15 mouse cellular contexts compared by ENCODE assay signal in genomic region chr5:117566051-117566665, GRCm38 (mm10).
A peak's percentile ranks its signal among the peaks of the same experiment; 100 is the strongest.
DNase-seq lines count a peak whose midpoint lies in the region; ATAC-seq lines count a peak whose summit lies in the region.
"Had no signal": no experiment of that assay in that cellular context is flagged by ENCODE, and none has a peak within 500 bp of the region (broad histone marks: within the 10 kb centered on the region; RNA-seq: fewer than 3 reads in every experiment).

No protein-coding gene starts in this region.

- peak; percentile 12 for DNase-seq in adrenal gland, adult 8-10 months
- DNase-seq in adrenal gland, postnatal 25 days = no peak
- DNase-seq in hindbrain, embryonic 14.5 days (ENCODE audit: low spot score) = no peak
- no peak for DNase-seq in hindbrain, embryonic 11.5 days (ENCODE audit: low spot score)
- DNase-seq in brain, adult 2 months (ENCODE audit: low read depth, low spot score) = peak; percentile 78
- no peak for DNase-seq in urinary bladder, adult 18-20 months (ENCODE audit: low spot score in 2 of 2)
- no peak for DNase-seq in gastrocnemius, adult 8-10 months (ENCODE audit: low spot score in 2 of 2)
- DNase-seq: cerebellum, adult 11 months; heart, postnatal 4 days; lung, postnatal 36 days; right cerebral cortex, postnatal 14 days; thymus, postnatal 25 days had no signal

- H3K36me3 ChIP-seq in hindbrain, embryonic 14.5 days (replicated peaks; ENCODE audit: control insufficient read depth, insufficient read depth) = no peaks in the 10 kb centered on the region
- H3K36me3 ChIP-seq in hindbrain, embryonic 11.5 days (ENCODE audit: control insufficient read depth, insufficient read depth, low read length) = no peaks in the 10 kb centered on the region
- H3K36me3 ChIP-seq in midbrain, embryonic 13.5 days = no peaks in the 10 kb centered on the region
- H3K36me3 ChIP-seq: embryonic facial prominence, embryonic 12.5 days; liver, embryonic 12.5 days had no signal

- ATAC-seq in hindbrain, embryonic 14.5 days (ENCODE audit: low FRiP score) = no peak
- ATAC-seq in hindbrain, embryonic 11.5 days (ENCODE audit: low FRiP score) = no peak
- ATAC-seq in midbrain, embryonic 13.5 days = peak; percentile 55; the same call in 1 of the 2 replicates
- ATAC-seq: liver, embryonic 12.5 days had no signal

- H3K4me2 ChIP-seq in hindbrain, embryonic 14.5 days (replicated peaks) = no peak overlapping the region
- H3K4me2 ChIP-seq in hindbrain, embryonic 11.5 days (replicated peaks; ENCODE audit: low read depth, low read length) = no peak overlapping the region
- H3K4me2 ChIP-seq in midbrain, embryonic 13.5 days (replicated peaks) = no peak overlapping the region
- H3K4me2 ChIP-seq: embryonic facial prominence, embryonic 12.5 days; liver, embryonic 12.5 days had no signal

- H3K27ac ChIP-seq in hindbrain, embryonic 14.5 days = peak overlapping the region; percentile 48
- no peak overlapping the region for H3K27ac ChIP-seq in hindbrain, embryonic 11.5 days (ENCODE audit: low read depth, low read length)
- peak overlapping the region; percentile 65 for H3K27ac ChIP-seq in midbrain, embryonic 13.5 days
- H3K27ac ChIP-seq: embryonic facial prominence, embryonic 12.5 days; liver, embryonic 12.5 days had no signal

- WGBS in hindbrain, embryonic 14.5 days = 52% methylated on average over 12 of the region's 12 CpGs
- 75% methylated on average over 12 of the region's 12 CpGs for WGBS in hindbrain, embryonic 11.5 days
- WGBS in midbrain, embryonic 13.5 days = 56% methylated on average over 12 of the region's 12 CpGs

- H3K4me3 ChIP-seq in hindbrain, embryonic 14.5 days (replicated peaks; ENCODE audit: low read length) = no peak overlapping the region
- H3K4me3 ChIP-seq in hindbrain, embryonic 11.5 days (ENCODE audit: low read depth, low read length) = no peak overlapping the region
- H3K4me3 ChIP-seq in midbrain, embryonic 13.5 days (replicated peaks) = no peak overlapping the region
- H3K4me3 ChIP-seq: embryonic facial prominence, embryonic 12.5 days; liver, embryonic 12.5 days had no signal

- no peak overlapping the region for H3K9ac ChIP-seq in hindbrain, embryonic 14.5 days
- H3K9ac ChIP-seq in hindbrain, embryonic 11.5 days (ENCODE audit: low read depth, low read length) = no peak overlapping the region
- H3K9ac ChIP-seq in midbrain, embryonic 13.5 days (replicated peaks) = no peak overlapping the region
- H3K9ac ChIP-seq: embryonic facial prominence, embryonic 12.5 days; liver, embryonic 12.5 days had no signal

- H3K9me3 ChIP-seq in hindbrain, embryonic 14.5 days (ENCODE audit: control insufficient read depth, low read length) = no peaks in the 10 kb centered on the region
- H3K9me3 ChIP-seq in hindbrain, embryonic 11.5 days (ENCODE audit: control insufficient read depth, low read length) = no peaks in the 10 kb centered on the region
- no peaks in the 10 kb centered on the region for H3K9me3 ChIP-seq in midbrain, embryonic 13.5 days
- H3K9me3 ChIP-seq: embryonic facial prominence, embryonic 12.5 days; liver, embryonic 12.5 days had no signal

- no peaks in the 10 kb centered on the region for H3K27me3 ChIP-seq in hindbrain, embryonic 14.5 days (ENCODE audit: control insufficient read depth, insufficient read depth, low read length)
- H3K27me3 ChIP-seq in hindbrain, embryonic 11.5 days (ENCODE audit: control insufficient read depth, insufficient read depth, low read length) = no peaks in the 10 kb centered on the region
- H3K27me3 ChIP-seq in midbrain, embryonic 13.5 days = no peaks in the 10 kb centered on the region
- H3K27me3 ChIP-seq: embryonic facial prominence, embryonic 12.5 days; liver, embryonic 12.5 days had no signal

- H3K4me1 ChIP-seq in hindbrain, embryonic 14.5 days (replicated peaks; ENCODE audit: control insufficient read depth, insufficient read depth, low read length) = 0 out of 2 replicates have a peak, but pooled peaks cover 3% of the 10 kb centered on the region
- H3K4me1 ChIP-seq in hindbrain, embryonic 11.5 days (replicated peaks; ENCODE audit: control insufficient read depth, insufficient read depth, low read length) = no peaks in the 10 kb centered on the region
- no peaks in the 10 kb centered on the region; the same call in 1 of the 2 replicates for H3K4me1 ChIP-seq in midbrain, embryonic 13.5 days (replicated peaks)
- H3K4me1 ChIP-seq: embryonic facial prominence, embryonic 12.5 days; liver, embryonic 12.5 days had no signal

Comparison
In these comparisons a context has a peak if more than half of its experiments do, and no peak if none do; other contexts are left out.
1. DNase-seq: peak in adrenal gland, adult 8-10 months (single experiment) and brain, adult 2 months (single experiment); none in adrenal gland, postnatal 25 days (single experiment), hindbrain, embryonic 14.5 days (single experiment), hindbrain, embryonic 11.5 days (single experiment), urinary bladder, adult 18-20 months (0 of 2) and gastrocnemius, adult 8-10 months (0 of 2).